Mouse (Mus musculus): ENCODE data around the gene Drd3.

DNA sequence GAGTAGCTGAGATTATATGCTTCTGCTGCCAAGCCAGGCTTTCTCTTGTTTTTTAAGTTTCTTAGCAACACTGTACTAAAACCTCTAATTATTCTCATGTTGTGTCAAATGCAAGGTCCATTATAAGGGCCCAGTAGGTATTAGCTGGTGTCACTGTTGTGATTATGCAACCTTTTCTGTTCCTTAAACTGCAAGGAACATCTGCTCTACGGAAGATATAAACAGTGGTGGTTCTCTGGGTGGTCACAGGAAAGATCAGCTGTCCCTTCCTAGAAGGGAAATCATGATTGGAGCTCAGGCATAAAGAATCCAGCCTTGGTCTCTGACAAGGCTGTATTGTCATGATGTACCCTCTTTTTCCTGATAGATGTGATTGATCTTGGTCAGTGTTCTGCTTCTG, 57.6 kb downstream of the Drd3 start:
- TF ChIP-seq POLR2A (IDR thresholded peaks at IDR 0.05; ENCODE audit: insufficient read depth, low read length) (no peak), EP300 (IDR thresholded peaks at IDR 0.05; ENCODE audit: insufficient read depth, low read depth, low read length) (no peak), CTCF (IDR thresholded peaks at IDR 0.05; ENCODE audit: low read depth, low read length) (no peak)
